Mouse (Mus musculus) lung, adult 18-20 months (tissue): ENCODE measurements around the gene Ctr9.

Experiments
- DNase-seq, 2 experiments: peaks; one replicate each; pipeline ENCODE4 v3.0.0; 2022; ENCODE audit warnings: mixed read lengths in 2 of 2

The Ctr9 gene

GRCm38 (mm10) chr7:111048920-111049319, 20.2 kb downstream of the Ctr9 start:
- no peak for DNase-seq

- peak; percentile 39 to 54 for DNase-seq
Observed at GRCm38 (mm10) chr7:111049652-111050421, 21.1 kb downstream of the Ctr9 start.

- DNase-seq: no peak
Observed at GRCm38 (mm10) chr7:111055221-111055620, 26.5 kb downstream of the Ctr9 start.

- DNase-seq: no peak
Observed at GRCm38 (mm10) chr7:111055984-111056657, 27.4 kb downstream of the Ctr9 start.

GRCm38 (mm10) chr7:111059527-111059926, 30.8 kb downstream of the Ctr9 start:
- DNase-seq: no peak

GRCm38 (mm10) chr7:111062971-111063370, 34.2 kb downstream of the Ctr9 start:
- DNase-seq: no peak

GRCm38 (mm10) chr7:111068181-111068580, 39.4 kb downstream of the Ctr9 start:
- no peak for DNase-seq

GRCm38 (mm10) chr7:111069439-111070166, 40.9 kb downstream of the Ctr9 start:
- no peak for DNase-seq

- DNase-seq: no peak
Observed at GRCm38 (mm10) chr7:111070167-111070496, 41.4 kb downstream of the Ctr9 start.

GRCm38 (mm10) chr7:111072410-111072809, 43.7 kb downstream of the Ctr9 start:
- DNase-seq: no peak

- DNase-seq: no peak
Observed at GRCm38 (mm10) chr7:111075288-111075687, 46.5 kb downstream of the Ctr9 start.

- DNase-seq: no peak
Observed at GRCm38 (mm10) chr7:111078271-111078670, 49.5 kb downstream of the Ctr9 start.

GRCm38 (mm10) chr7:111080026-111080425, 51.3 kb downstream of the Ctr9 start:
- DNase-seq: no peak

- DNase-seq: no peak
Observed at GRCm38 (mm10) chr7:111080876-111081275, 52.1 kb downstream of the Ctr9 start.

- peak; percentile 85 to 87 for DNase-seq
Observed at GRCm38 (mm10) chr7:111082043-111082821, 53.5 kb downstream of the Ctr9 start.

- DNase-seq: peak; percentile 99
Observed at GRCm38 (mm10) chr7:111082822-111083732, 54.3 kb downstream of the Ctr9 start, which contains the start of gene Eif4g2. Gene Eif4g2, minus strand, starts transcription at chr7:111083030.

GRCm38 (mm10) chr7:111083733-111084120, 55.0 kb downstream of the Ctr9 start:
- no peak for DNase-seq

- DNase-seq: no peak
Observed at GRCm38 (mm10) chr7:111084443-111084842, 55.7 kb downstream of the Ctr9 start.

GRCm38 (mm10) chr7:111085153-111085552, 56.4 kb downstream of the Ctr9 start:
- no peak for DNase-seq

- no peak for DNase-seq
Observed at GRCm38 (mm10) chr7:111095169-111095568, 66.4 kb downstream of the Ctr9 start.

- no peak for DNase-seq
Observed at GRCm38 (mm10) chr7:111098196-111098595, 69.4 kb downstream of the Ctr9 start.
